Mouse (Mus musculus): ENCODE data around the gene Dusp2. TPM values are rescaled to one million over a fixed set of nuclear protein-coding genes. Genes with fewer than 3 reads are reported as not detected.

Gene Dusp2
- polyA plus RNA-seq (2012; fragmentation: generic; extraction: Trizol) = 1 to 10 TPM; 3.2 to 7.4 TPM

DNA sequence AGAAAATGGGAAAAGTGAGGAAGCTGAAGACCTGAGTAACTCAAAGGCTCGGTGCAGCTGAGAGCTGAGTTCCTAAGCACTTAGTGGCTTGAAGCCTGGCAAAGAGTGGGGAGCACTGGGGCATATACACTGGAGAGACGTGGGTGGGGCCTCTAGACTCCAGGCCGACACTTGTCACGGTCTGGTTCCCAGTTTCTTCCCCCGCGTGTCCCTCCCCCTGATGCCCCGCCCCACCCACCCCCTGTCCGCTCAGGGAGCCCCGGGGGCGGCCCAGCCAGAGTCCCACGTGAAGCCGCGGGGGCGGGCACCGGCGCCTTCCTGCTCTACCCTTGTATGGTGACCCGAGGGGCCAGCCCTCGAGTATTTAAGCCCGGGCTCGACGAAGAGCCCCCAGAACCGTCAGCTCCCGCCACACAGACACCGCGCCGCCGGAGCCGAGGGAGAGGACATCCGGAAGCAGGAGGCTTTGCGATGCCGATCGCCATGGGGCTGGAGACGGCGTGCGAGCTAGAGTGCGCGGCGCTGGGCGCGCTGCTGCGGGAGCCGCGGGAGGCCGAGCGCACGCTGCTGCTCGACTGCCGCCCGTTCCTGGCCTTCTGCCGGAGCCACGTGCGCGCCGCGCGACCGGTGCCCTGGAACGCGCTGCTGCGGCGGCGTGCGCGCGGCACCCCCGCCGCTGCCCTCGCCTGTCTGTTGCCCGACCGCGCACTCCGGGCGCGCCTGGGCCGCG is at the start of gene Dusp2:
TSS of gene Dusp2 (plus strand) at position 393 of the 730 bp plus-strand sequence.

GRCm38 (mm10) chr2:127338416-127338815 is 2.5 kb downstream of the Dusp2 start, which contains the start of gene Astl:
Astl (plus strand) TSS chr2:127338639.

GRCm38 (mm10) chr2:127362459-127363281 is 26.7 kb downstream of the Dusp2 start, which contains the start of gene Adra2b:
Adra2b (plus strand) TSS chr2:127363208.

Other genes with a start within 250 kb of the Dusp2 start
- 10 to 100 TPM in 1 of 2 experiments, 1 to 10 TPM in 1; 9.4 to 24.3 TPM for gene Ncaph, start 202.2 kb upstream of the Dusp2 start, polyA plus RNA-seq (2012; fragmentation: generic; extraction: Trizol)
- 1 to 10 TPM; 1.1 to 1.2 TPM for gene Itpripl1, start 192.7 kb upstream of the Dusp2 start, polyA plus RNA-seq (2012; fragmentation: generic; extraction: Trizol)
- gene 1810024B03Rik, start 127.9 kb upstream of the Dusp2 start, polyA plus RNA-seq (2012; fragmentation: generic; extraction: Trizol) = 1 to 10 TPM in 1 of 2 experiments, under 1 TPM in 1; 0.53 to 1.9 TPM
- 10 to 100 TPM; 15.7 to 46.6 TPM for gene Snrnp200, start 127.8 kb upstream of the Dusp2 start, polyA plus RNA-seq (2012; fragmentation: generic; extraction: Trizol)
- 10 to 100 TPM; 23.8 to 42.1 TPM for gene Ciao1, start 88.3 kb upstream of the Dusp2 start, polyA plus RNA-seq (2012; fragmentation: generic; extraction: Trizol)
- 10 to 100 TPM in 1 of 2 experiments, 1 to 10 TPM in 1; 7.5 to 36.2 TPM for gene Tmem127, start 88.3 kb upstream of the Dusp2 start, polyA plus RNA-seq (2012; fragmentation: generic; extraction: Trizol)
- gene Stard7, start 65.9 kb upstream of the Dusp2 start, polyA plus RNA-seq (2012; fragmentation: generic; extraction: Trizol) = 10 to 100 TPM in 1 of 2 experiments, 1 to 10 TPM in 1; 6.1 to 17.6 TPM
- gene Astl, start 2.5 kb downstream of the Dusp2 start, polyA plus RNA-seq (2012; fragmentation: generic; extraction: Trizol) = under 1 TPM in 1 of 2 experiments, not detected in 1; 0.01 TPM
- gene Adra2b, start 27.0 kb downstream of the Dusp2 start, polyA plus RNA-seq (2012; fragmentation: generic; extraction: Trizol) = under 1 TPM in 1 of 2 experiments, not detected in 1; 0.01 TPM
- gene Gpat2, start 89.0 kb downstream of the Dusp2 start, polyA plus RNA-seq (2012; fragmentation: generic; extraction: Trizol) = under 1 TPM in 1 of 2 experiments, not detected in 1; 0.02 TPM
- gene Fahd2a, start 108.4 kb downstream of the Dusp2 start, polyA plus RNA-seq (2012; fragmentation: generic; extraction: Trizol) = under 1 TPM; 0.57 to 0.73 TPM
- 1 to 10 TPM in 1 of 2 experiments, under 1 TPM in 1; 0.66 to 3.0 TPM for gene Kcnip3, start 185.9 kb downstream of the Dusp2 start, polyA plus RNA-seq (2012; fragmentation: generic; extraction: Trizol)
- gene Prom2, start 205.3 kb downstream of the Dusp2 start, polyA plus RNA-seq (2012; fragmentation: generic; extraction: Trizol) = not detected